Mouse (Mus musculus): ENCODE measurements around the gene Shisal2a.

DNA sequence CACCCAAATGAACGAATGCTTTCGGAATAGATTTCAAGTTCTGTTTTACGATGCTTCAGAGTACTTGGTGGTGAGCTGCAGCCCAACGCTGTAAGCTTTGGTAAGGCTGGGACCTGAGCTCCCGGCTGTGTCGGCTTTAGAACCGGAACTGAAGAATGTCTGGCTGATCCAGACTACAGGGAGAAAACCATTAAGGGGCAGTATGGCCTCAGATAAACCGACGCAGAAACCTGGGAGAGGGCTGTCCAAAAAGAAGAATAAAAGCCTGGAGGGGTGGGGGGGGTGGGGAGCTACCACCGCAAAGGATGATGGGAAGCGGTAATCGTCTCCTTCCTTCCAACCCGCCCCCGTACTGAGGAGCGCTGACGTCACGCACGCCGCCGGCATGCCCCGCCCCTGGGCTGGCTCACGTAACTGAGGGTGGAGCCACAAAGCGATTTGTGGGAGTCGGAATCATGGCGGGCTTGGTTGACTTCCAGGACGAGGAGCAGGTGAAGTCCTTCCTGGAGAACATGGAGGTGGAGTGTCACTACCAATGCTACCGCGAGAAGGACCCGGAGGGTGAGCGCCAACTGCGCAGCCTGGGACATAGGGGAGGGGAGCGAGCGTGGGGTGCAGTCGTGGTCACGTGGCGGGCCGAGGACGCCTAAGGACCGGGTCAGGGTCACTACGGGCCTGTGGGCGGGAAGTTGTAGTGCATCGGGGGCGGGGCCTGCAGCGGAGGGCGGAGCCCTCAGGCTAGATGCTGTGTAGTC, 55.2 kb downstream of the Shisal2a start, which contains the start of gene Coa7:
- no peak for TF ChIP-seq CTCF (conservative IDR thresholded peaks at IDR 0.05; ENCODE audit: low read length)
- no peak for TF ChIP-seq POU5F1 (IDR thresholded peaks at IDR 0.05; ENCODE audit: borderline replicate concordance, low read length)

Data from E14TG2a.4 (cell line).